Mouse (Mus musculus): ENCODE measurements around the gene Trnp1. TPM values are rescaled to one million over a fixed set of nuclear protein-coding genes. Genes with fewer than 3 reads are reported as not detected.

Gene Trnp1
- total RNA-seq (2012; rRNA removed) (0.92 and 1.6 TPM in 2 replicates), polyA plus RNA-seq (2012; ENCODE audit: insufficient read depth in 1 of 2, insufficient read length in 2 of 2, low read depth in 1 of 2, low replicate concordance in 2 of 2, missing spikeins in 1 of 2) (1 to 10 TPM in 1 of 2 experiments, not detected in 1; 1.6 TPM)

- H3K27me3 ChIP-seq (ENCODE audit: control insufficient read depth in 1 of 2, insufficient read depth in 2 of 2, low read length in 2 of 2), result no peaks in the 10 kb centered on the region; a peak in 2 of 4 replicates
- peak within 1 kb of the TSS; percentile 50; the same call in 1 of the 2 replicates for H3K9ac ChIP-seq (ENCODE audit: control insufficient read depth, low read depth, low read length, poor library complexity, severe bottlenecking)
- peak; percentile 90 for TF ChIP-seq BHLHE40 (IDR thresholded peaks at IDR 0.05; ENCODE audit: borderline replicate concordance, low read depth, low read length)
- no peak for TF ChIP-seq GATA1 (IDR thresholded peaks at IDR 0.05; ENCODE audit: low read depth, low read length)
- TF ChIP-seq USF1 (IDR thresholded peaks at IDR 0.05; ENCODE audit: low read depth, low read length), result no peak
- no peak for TF ChIP-seq CTCF (IDR thresholded peaks at IDR 0.05 in 2 of 3, conservative IDR thresholded peaks at IDR 0.05 in 1 of 3; ENCODE audit: control insufficient read depth in 1 of 3, insufficient read depth in 1 of 3, low read depth in 2 of 3, low read length in 3 of 3, poor library complexity in 1 of 3, severe bottlenecking in 1 of 3)
- H3K27ac ChIP-seq (ENCODE audit: control insufficient read depth, low read depth, low read length), result no peak within 1 kb of the TSS
- H3K79me2 ChIP-seq (ENCODE audit: control insufficient read depth, insufficient read depth, low read length, poor library complexity), result no peaks in the 10 kb centered on the region; the same call in 1 of the 2 replicates
- peak; percentile 71 for DNase-seq (ENCODE audit: low read depth, low spot score)
- peak within 1 kb of the TSS; percentile 43 to 61; a peak in 3 of 4 replicates for H3K4me3 ChIP-seq (ENCODE audit: control insufficient read depth in 1 of 2, insufficient read depth in 1 of 2, low read depth in 2 of 2, low read length in 2 of 2)
- peaks cover 0 to 2% of the 10 kb centered on the region in 2 experiments; a peak in 1 of 4 replicates for H3K36me3 ChIP-seq (ENCODE audit: control insufficient read depth in 1 of 2, insufficient read depth in 2 of 2, low read length in 2 of 2)
- no peaks in the 10 kb centered on the region for H3K9me3 ChIP-seq (replicated peaks; ENCODE audit: insufficient read depth, low read length)
- peaks cover 3 to 9% of the 10 kb centered on the region in 2 experiments; a peak in 3 of 4 replicates for H3K4me1 ChIP-seq (ENCODE audit: control insufficient read depth in 1 of 2, insufficient read depth in 2 of 2, low read length in 2 of 2)
Observed at GRCm38 (mm10) chr4:133498160-133498724, at the start of gene Trnp1. Gene Trnp1 (minus strand): TSS chr4:133498550.

GRCm38 (mm10) chr4:133545272-133546231 lies 47.2 kb upstream of the Trnp1 start, which contains the start of gene Nudc:
Gene Nudc (minus strand): TSS chr4:133545996.
- H3K27me3 ChIP-seq (ENCODE audit: control insufficient read depth in 1 of 2, insufficient read depth in 2 of 2, low read length in 2 of 2), result no peaks in the 10 kb centered on the region
- peak within 1 kb of the TSS; percentile 79 for H3K27ac ChIP-seq (ENCODE audit: control insufficient read depth, low read depth, low read length)
- H3K4me3 ChIP-seq (ENCODE audit: control insufficient read depth in 1 of 2, insufficient read depth in 1 of 2, low read depth in 2 of 2, low read length in 2 of 2), result peak within 1 kb of the TSS; percentile 92 to 96
- H3K9me3 ChIP-seq (replicated peaks; ENCODE audit: insufficient read depth, low read length), result no peaks in the 10 kb centered on the region
- peaks cover 1 to 9% of the 10 kb centered on the region in 2 experiments; a peak in 3 of 4 replicates for H3K36me3 ChIP-seq (ENCODE audit: control insufficient read depth in 1 of 2, insufficient read depth in 2 of 2, low read length in 2 of 2)
- H3K4me1 ChIP-seq (ENCODE audit: control insufficient read depth in 1 of 2, insufficient read depth in 2 of 2, low read length in 2 of 2), result peaks cover 3 to 6% of the 10 kb centered on the region in 2 experiments
- H3K79me2 ChIP-seq (ENCODE audit: control insufficient read depth, insufficient read depth, low read length, poor library complexity), result peaks cover 45% of the 10 kb centered on the region
- peak; percentile 97 for DNase-seq (ENCODE audit: low read depth, low spot score)
- peak within 1 kb of the TSS; percentile 97 for H3K9ac ChIP-seq (ENCODE audit: control insufficient read depth, low read depth, low read length, poor library complexity, severe bottlenecking)
- TF ChIP-seq UBTF (IDR thresholded peaks at IDR 0.05; ENCODE audit: borderline replicate concordance, insufficient read depth, low read depth, low read length) (no peak), POLR2AphosphoS5 (IDR thresholded peaks at IDR 0.05; ENCODE audit: borderline replicate concordance, low read depth, low read length) (no peak), KAT2A (conservative IDR thresholded peaks at IDR 0.05; ENCODE audit: low read depth, low read length) (no peak; the same call in 1 of the 2 replicates), E2F4 (IDR thresholded peaks at IDR 0.05; ENCODE audit: borderline replicate concordance, low read depth, low read length) (peak; percentile 43; the same call in 1 of the 2 replicates), MAX (IDR thresholded peaks at IDR 0.05; ENCODE audit: low read length) (peak; percentile 57), ELF1 (IDR thresholded peaks at IDR 0.05; ENCODE audit: low read depth, low read length) (peak; percentile 68; the same call in 1 of the 2 replicates), CTCF (IDR thresholded peaks at IDR 0.05 in 2 of 3, conservative IDR thresholded peaks at IDR 0.05 in 1 of 3; ENCODE audit: control insufficient read depth in 1 of 3, insufficient read depth in 1 of 3, low read depth in 2 of 3, low read length in 3 of 3, poor library complexity in 1 of 3, severe bottlenecking in 1 of 3) (no peak), USF1 (IDR thresholded peaks at IDR 0.05; ENCODE audit: low read depth, low read length) (peak; percentile 62), MXI1 (IDR thresholded peaks at IDR 0.05; ENCODE audit: low read depth, low read length) (peak; percentile 85), JUND (IDR thresholded peaks at IDR 0.05; ENCODE audit: low read depth, low read length) (no peak), TBP (IDR thresholded peaks at IDR 0.05; ENCODE audit: low read depth, low read length) (peak; percentile 63; the same call in 1 of the 2 replicates), SMC3 (IDR thresholded peaks at IDR 0.05; ENCODE audit: low read depth, low read length) (no peak), MYC (IDR thresholded peaks at IDR 0.05; ENCODE audit: low read depth, low read length) (peak; percentile 13), HCFC1 (IDR thresholded peaks at IDR 0.05; ENCODE audit: low read depth, low read length) (peak; percentile 86), POLR2A (IDR thresholded peaks at IDR 0.05; ENCODE audit: control insufficient read depth in 1 of 2, insufficient read depth in 1 of 2, low read depth in 1 of 2, low read length in 2 of 2, poor library complexity in 1 of 2) (peak; percentile 81 to 95), BHLHE40 (IDR thresholded peaks at IDR 0.05; ENCODE audit: borderline replicate concordance, low read depth, low read length) (no peak), NELFE (IDR thresholded peaks at IDR 0.05; ENCODE audit: low read depth, low read length) (peak; percentile 93), RCOR1 (IDR thresholded peaks at IDR 0.05; ENCODE audit: low read depth, low read length) (no peak), MYB (IDR thresholded peaks at IDR 0.05; ENCODE audit: low read depth, low read length) (peak; percentile 45; the same call in 1 of the 2 replicates), TCF12 (IDR thresholded peaks at IDR 0.05; ENCODE audit: low read depth, low read length) (0 out of 2 replicates have a peak, but pooled peaks have one; percentile 43), GABPA (IDR thresholded peaks at IDR 0.05; ENCODE audit: low read depth, low read length) (no peak), EP300 (IDR thresholded peaks at IDR 0.05; ENCODE audit: low read depth in 1 of 2, low read length in 2 of 2) (no peak), MAFK (IDR thresholded peaks at IDR 0.05; ENCODE audit: borderline replicate concordance, low read depth, low read length) (no peak), CHD2 (IDR thresholded peaks at IDR 0.05; ENCODE audit: low read length) (no peak), RAD21 (IDR thresholded peaks at IDR 0.05; ENCODE audit: low read depth, low read length) (no peak), CHD1 (IDR thresholded peaks at IDR 0.05; ENCODE audit: low read depth, low read length) (no peak)

Measured in MEL (cell line).